Mouse (Mus musculus) heart, embryonic 11.5 days (tissue): ENCODE results near the gene Agbl1. TPM values are rescaled to one million over a fixed set of nuclear protein-coding genes. Genes with fewer than 3 reads are reported as not detected.
"Not testable (repeated sequence)": the region's sequence is repeated elsewhere in the genome, so short reads cannot be mapped to it uniquely, and the experiment has no call there.

Source experiments
- ATAC-seq: fragments of 200-750 bp; cut with Nextera tagmentation; replicated peaks from 2 replicates; pipeline ENCODE4 v1.8.0; 2017; ENCODE audit warnings: moderate library complexity; ENCODE audit not compliant: insufficient number of reproducible peaks, low FRiP score, low TSS enrichment
- H3K27ac ChIP-seq: fragments of 300-500 bp; sonication (generic); 2 replicates; pipeline ENCODE4 v1.5.1; 2014; ENCODE audit warnings: mild to moderate bottlenecking, low read depth, low read length
- H3K27me3 ChIP-seq: fragments of 300-500 bp; sonication (generic); 2 replicates; pipeline ENCODE4 v1.6.1; 2014; ENCODE audit warnings: mild to moderate bottlenecking, low read length, mixed read lengths; ENCODE audit not compliant: control insufficient read depth, insufficient read depth
- H3K36me3 ChIP-seq: fragments of 300-500 bp; sonication (generic); 2 replicates; pipeline ENCODE4 v1.6.1; 2014; ENCODE audit warnings: mild to moderate bottlenecking, low read length, moderate library complexity, mixed read lengths; ENCODE audit not compliant: control insufficient read depth, insufficient read depth
- H3K4me1 ChIP-seq: fragments of 300-500 bp; sonication (generic); 2 replicates; pipeline ENCODE4 v1.6.1; 2014; ENCODE audit warnings: low read length; ENCODE audit not compliant: control insufficient read depth, insufficient read depth
- H3K4me2 ChIP-seq: fragments of 300-500 bp; sonication (generic); 2 replicates; pipeline ENCODE4 v1.6.1; 2014; ENCODE audit warnings: mild to moderate bottlenecking, moderate library complexity
- H3K4me3 ChIP-seq: fragments of 300-500 bp; sonication (generic); 2 replicates; pipeline ENCODE4 v1.5.1; 2014; ENCODE audit warnings: low read depth, low read length
- H3K9ac ChIP-seq: fragments of 300-500 bp; sonication (generic); 2 replicates; pipeline ENCODE4 v1.6.1; 2014; ENCODE audit warnings: mild to moderate bottlenecking, low read depth, low read length, moderate library complexity
- H3K9me3 ChIP-seq: fragments of 300-500 bp; sonication (generic); replicated peaks from 2 replicates; pipeline ENCODE4 v1.6.1; 2016; ENCODE audit warnings: low read length; ENCODE audit not compliant: control insufficient read depth
- WGBS: fragments of 180-500 bp; shearing (Covaris S2); extraction: QIAGEN DNeasy Blood & Tissue Kit; methylation state at CpG from one replicate; pipeline ENCODE4 v1.1.7; 2014; ENCODE audit not compliant: insufficient replicate concordance; 5-methylcytosine and 5-hydroxymethylcytosine counted together
- polyA plus RNA-seq: library from polyadenylated mRNA; unstranded; fragments of >200 nt; fragmentation: Nextera tagmentation; extraction: Ambion mirVana; gene quantifications from 2 replicates; pipeline ENCODE4 v1.2.1, GENCODE M21; 2014

Gene Agbl1
- polyA plus RNA-seq, 1 experiment from 2014 or later = not detected

GRCm38 (mm10) chr7:76732220-76732619 is 502.5 kb downstream of the Agbl1 start:
- not testable (repeated sequence) for ATAC-seq, H3K9ac ChIP-seq, H3K9me3 ChIP-seq, H3K4me1 ChIP-seq, H3K27me3 ChIP-seq, H3K4me2 ChIP-seq, H3K4me3 ChIP-seq, H3K27ac ChIP-seq, H3K36me3 ChIP-seq
- 80% methylated on average over 7 of the region's 7 CpGs for WGBS

GRCm38 (mm10) chr7:76777237-76777855 is 547.7 kb downstream of the Agbl1 start:
- Histone ChIP-seq H3K4me2 (no peak overlapping the region), H3K36me3 (no peaks in the 10 kb centered on the region), H3K9me3 (no peaks in the 10 kb centered on the region), H3K9ac (no peak overlapping the region), H3K4me3 (no peak overlapping the region), H3K27me3 (no peaks in the 10 kb centered on the region), H3K4me1 (no peaks in the 10 kb centered on the region), H3K27ac (no peak overlapping the region)
- 41% methylated on average over 5 of the region's 5 CpGs for WGBS
- no peak for ATAC-seq

GRCm38 (mm10) chr7:76780446-76780845 is 550.8 kb downstream of the Agbl1 start:
- H3K9me3 ChIP-seq = no peaks in the 10 kb centered on the region
- no peaks in the 10 kb centered on the region for H3K4me1 ChIP-seq
- H3K27ac ChIP-seq = no peak overlapping the region
- WGBS = 59% methylated on average over 4 of the region's 4 CpGs
- H3K9ac ChIP-seq = no peak overlapping the region
- no peaks in the 10 kb centered on the region for H3K27me3 ChIP-seq
- no peak overlapping the region for H3K4me3 ChIP-seq
- ATAC-seq = no peak
- H3K36me3 ChIP-seq = no peaks in the 10 kb centered on the region
- no peak overlapping the region for H3K4me2 ChIP-seq

- H3K27ac ChIP-seq = no peak overlapping the region
- no peaks in the 10 kb centered on the region for H3K36me3 ChIP-seq
- no peak overlapping the region for H3K4me2 ChIP-seq
- H3K4me1 ChIP-seq = no peaks in the 10 kb centered on the region
- no peaks in the 10 kb centered on the region for H3K9me3 ChIP-seq
- 17% methylated on average over 1 of the region's 1 CpGs for WGBS
- H3K9ac ChIP-seq = no peak overlapping the region
- no peak for ATAC-seq
- H3K4me3 ChIP-seq = no peak overlapping the region
- H3K27me3 ChIP-seq = no peaks in the 10 kb centered on the region
These were observed 559.0 kb downstream of the Agbl1 start for GRCm38 (mm10) chr7:76788561-76789306.

GRCm38 (mm10) chr7:76790041-76790440 is 560.4 kb downstream of the Agbl1 start:
- Histone ChIP-seq H3K4me3 (no peak overlapping the region), H3K9me3 (no peaks in the 10 kb centered on the region), H3K4me1 (no peaks in the 10 kb centered on the region), H3K27me3 (no peaks in the 10 kb centered on the region), H3K4me2 (no peak overlapping the region), H3K36me3 (no peaks in the 10 kb centered on the region), H3K27ac (no peak overlapping the region), H3K9ac (no peak overlapping the region)
- 52% methylated on average over 2 of the region's 2 CpGs for WGBS
- ATAC-seq = no peak

- no peak overlapping the region for H3K4me3 ChIP-seq
- H3K27me3 ChIP-seq = no peaks in the 10 kb centered on the region
- H3K9me3 ChIP-seq = no peaks in the 10 kb centered on the region
- H3K36me3 ChIP-seq = no peaks in the 10 kb centered on the region
- WGBS = 77% methylated on average over 4 of the region's 4 CpGs
- H3K27ac ChIP-seq = no peak overlapping the region
- H3K4me2 ChIP-seq = no peak overlapping the region
- H3K9ac ChIP-seq = no peak overlapping the region
- H3K4me1 ChIP-seq = no peaks in the 10 kb centered on the region
- no peak for ATAC-seq
These were observed 561.6 kb downstream of the Agbl1 start for GRCm38 (mm10) chr7:76791247-76791646.

GRCm38 (mm10) chr7:76810003-76810402 is 580.3 kb downstream of the Agbl1 start:
- Histone ChIP-seq H3K36me3 (no peaks in the 10 kb centered on the region), H3K4me2 (no peak overlapping the region), H3K27me3 (no peaks in the 10 kb centered on the region), H3K4me1 (no peaks in the 10 kb centered on the region), H3K9ac (no peak overlapping the region), H3K4me3 (no peak overlapping the region), H3K27ac (no peak overlapping the region), H3K9me3 (no peaks in the 10 kb centered on the region)
- WGBS = 54% methylated on average over 3 of the region's 3 CpGs
- ATAC-seq = no peak

GRCm38 (mm10) chr7:76820571-76820970 is 590.9 kb downstream of the Agbl1 start:
- ATAC-seq = no peak
- WGBS = 62% methylated on average over 2 of the region's 2 CpGs
- H3K27me3 ChIP-seq = no peaks in the 10 kb centered on the region

DNA sequence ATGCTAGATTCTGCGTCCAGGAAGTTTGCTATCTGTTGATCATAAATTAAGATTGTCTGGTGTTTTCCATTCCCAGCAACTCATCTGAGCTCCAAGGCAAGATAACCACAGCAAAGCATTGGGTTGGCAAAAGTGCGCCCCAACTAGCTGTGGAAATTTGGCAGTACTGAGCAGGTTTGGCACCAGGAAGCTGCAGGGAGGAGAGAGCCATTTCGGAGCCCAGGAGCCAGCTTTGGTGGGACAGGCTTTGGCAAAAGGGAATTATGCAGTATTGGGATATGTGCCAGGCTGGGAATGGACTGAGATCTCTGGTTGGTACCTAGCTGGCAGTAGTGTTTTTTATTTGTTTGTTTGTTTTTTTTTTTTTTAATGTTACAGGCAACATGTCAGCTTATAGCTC is 612.5 kb downstream of the Agbl1 start:
- Histone ChIP-seq H3K27ac (no peak overlapping the region), H3K9me3 (no peaks in the 10 kb centered on the region), H3K4me1 (no peaks in the 10 kb centered on the region), H3K36me3 (no peaks in the 10 kb centered on the region), H3K9ac (no peak overlapping the region), H3K27me3 (no peaks in the 10 kb centered on the region), H3K4me2 (no peak overlapping the region), H3K4me3 (no peak overlapping the region)
- WGBS = 79% methylated on average over 3 of the region's 3 CpGs
- no peak for ATAC-seq

More at GRCm38 (mm10) chr7:76820571-76820970, 590.9 kb downstream of the Agbl1 start:
- Histone ChIP-seq H3K4me2 (no peak overlapping the region), H3K4me1 (no peaks in the 10 kb centered on the region), H3K9me3 (no peaks in the 10 kb centered on the region), H3K27ac (no peak overlapping the region), H3K36me3 (no peaks in the 10 kb centered on the region), H3K9ac (no peak overlapping the region), H3K4me3 (no peak overlapping the region)
